Comparison of ENCODE assay signal across 8 mouse cellular contexts in genomic region chr3:69044645-69045399, GRCm38 (mm10). TPM values are rescaled to one million over a fixed set of nuclear protein-coding genes. Genes with fewer than 3 reads are reported as not detected.
A peak's percentile ranks its signal among the peaks of the same experiment; 100 is the strongest.
DNase-seq lines count a peak whose midpoint lies in the region; ATAC-seq lines count a peak whose summit lies in the region.

Gene Trim59, minus strand, starts transcription at chr3:69044755.

- peak within 1 kb of the TSS; percentile 86 for H3K4me2 ChIP-seq in intestine, embryonic 14.5 days (ENCODE audit: low read length)

- WGBS in intestine, embryonic 14.5 days = under 1% methylated on average over 65 of the region's 80 CpGs

- peak; percentile 96 for ATAC-seq in intestine, embryonic 14.5 days (replicated peaks; ENCODE audit: low FRiP score, low TSS enrichment, low read depth)
- peak; percentile 77 for ATAC-seq in megakaryocyte-erythroid progenitor cell, adult 5-6 weeks (replicated peaks; ENCODE audit: low FRiP score, low TSS enrichment, poor library complexity, severe bottlenecking)

- DNase-seq in adrenal gland, adult 2 months = peak; percentile 95
- peak; percentile 99 for DNase-seq in embryo, embryonic 11 days
- DNase-seq in gastrocnemius, postnatal 25 days = peak; percentile 88
- DNase-seq in intestine, embryonic 14.5 days (ENCODE audit: low spot score) = peak; percentile 93
- peak; percentile 73 to 86 for DNase-seq in left cerebral cortex, postnatal 14 days (ENCODE audit: low spot score in 2 of 2)
- peak; percentile 80 for DNase-seq in right cerebral cortex, postnatal 14 days
- peak; percentile 84 for DNase-seq in urinary bladder, postnatal 25 days (ENCODE audit: low spot score)

- peak within 1 kb of the TSS; percentile 91 for H3K4me3 ChIP-seq in intestine, embryonic 14.5 days (ENCODE audit: low read depth, low read length)

- H3K9ac ChIP-seq in intestine, embryonic 14.5 days (ENCODE audit: low read length) = peak within 1 kb of the TSS; percentile 84

- no peaks in the 10 kb centered on the region for H3K9me3 ChIP-seq in intestine, embryonic 14.5 days (ENCODE audit: control insufficient read depth, low read length)

- H3K27ac ChIP-seq in intestine, embryonic 14.5 days (ENCODE audit: low read depth) = peak within 1 kb of the TSS; percentile 96

- peaks cover 20% of the 10 kb centered on the region for H3K36me3 ChIP-seq in intestine, embryonic 14.5 days (ENCODE audit: control insufficient read depth, insufficient read depth, low read length)

- H3K27me3 ChIP-seq in intestine, embryonic 14.5 days (replicated peaks; ENCODE audit: control insufficient read depth, insufficient read depth, low read length) = no peaks in the 10 kb centered on the region

- H3K4me1 ChIP-seq in intestine, embryonic 14.5 days (replicated peaks; ENCODE audit: control insufficient read depth, insufficient read depth, low read length) = 0 out of 2 replicates have a peak, but pooled peaks cover 2% of the 10 kb centered on the region

- intact Hi-C loops in left cerebral cortex, postnatal 14 days (cut with DNase I) = loop anchor here (5.0 kb wide), 1 partner anchor 38 kb away; no protein-coding TSS in a partner anchor

RNA-seq across cellular contexts. Expression of gene Trim59, which starts in this region (rescaled TPM):
- total RNA-seq in adrenal gland, adult 2 months (2021) = 1 to 10 TPM; 5.4 to 6.7 TPM
- polyA plus RNA-seq in adrenal gland, adult 2 months (2012; rRNA removed) = 0.78 and 0.97 TPM in 2 replicates
- 1 to 10 TPM in 1 of 2 experiments, under 1 TPM in 1; 0.84 to 1.7 TPM for total RNA-seq in gastrocnemius, postnatal 25 days (2021)
- polyA plus RNA-seq in intestine, embryonic 14.5 days (2014; fragmentation: Nextera tagmentation; extraction: Ambion mirVana) = 87.2 and 102 TPM in 2 replicates
- total RNA-seq in left cerebral cortex, postnatal 14 days (2021) = 1 to 10 TPM; 3.6 to 6.3 TPM
- 37.8 and 49.7 TPM in 2 replicates for total RNA-seq in megakaryocyte-erythroid progenitor cell, adult 5-6 weeks (2014; fragmentation: Nextera tagmentation)
- 24.1 and 29.0 TPM in 2 replicates for total RNA-seq in megakaryocyte-erythroid progenitor cell, adult 5-6 weeks (2017)

Comparison
In these comparisons a context has a peak if more than half of its experiments do, and no peak if none do; other contexts are left out.
1. Peak in every context shown above with its lines: DNase-seq, ATAC-seq, H3K4me3 ChIP-seq and H3K27ac ChIP-seq.
2. RNA of gene Trim59 (polyA plus RNA-seq): 87.2 to 102 TPM in intestine, embryonic 14.5 days; 0.78 to 0.97 TPM in adrenal gland, adult 2 months; every median in the first group is over 10 times any median in the second.